Mouse (Mus musculus) brain, embryonic 14.5 days (tissue): ENCODE measurements around the gene Olfr1189. TPM values are rescaled to one million over a fixed set of nuclear protein-coding genes. Genes with fewer than 3 reads are reported as not detected.
"Not testable (repeated sequence)": the region's sequence is repeated elsewhere in the genome, so short reads cannot be mapped to it uniquely, and the experiment has no call there.

Experiments
- DNase-seq: peaks from one replicate; pipeline ENCODE4 v3.0.0-alpha.2; 2011; ENCODE audit warnings: low read depth
- CTCF ChIP-seq: fragments of 200-500 bp; IDR thresholded peaks from 2 replicates; pipeline ENCODE4 v1.5.1; 2012; ENCODE audit warnings: inconsistent platforms, mild to moderate bottlenecking, moderate library complexity, borderline replicate concordance; ENCODE audit not compliant: insufficient read depth, insufficient read length; ENCODE audit errors: extremely low read depth
- POLR2A ChIP-seq: fragments of 200-500 bp; IDR thresholded peaks from 2 replicates; pipeline ENCODE4 v1.6.1; 2012; ENCODE audit warnings: mild to moderate bottlenecking, inconsistent platforms, borderline replicate concordance; ENCODE audit not compliant: poor library complexity, insufficient read depth, insufficient read length, severe bottlenecking; ENCODE audit errors: extremely low read depth
- polyA plus RNA-seq: library from polyadenylated mRNA; depleted of rRNA; stranded (reverse); fragments of >200 nt; gene quantifications from 2 replicates; pipeline ENCODE4 v1.2.3, GENCODE M21; 2012; rRNA removed

Gene Olfr1189
- polyA plus RNA-seq: not detected in 2 replicates

DNA sequence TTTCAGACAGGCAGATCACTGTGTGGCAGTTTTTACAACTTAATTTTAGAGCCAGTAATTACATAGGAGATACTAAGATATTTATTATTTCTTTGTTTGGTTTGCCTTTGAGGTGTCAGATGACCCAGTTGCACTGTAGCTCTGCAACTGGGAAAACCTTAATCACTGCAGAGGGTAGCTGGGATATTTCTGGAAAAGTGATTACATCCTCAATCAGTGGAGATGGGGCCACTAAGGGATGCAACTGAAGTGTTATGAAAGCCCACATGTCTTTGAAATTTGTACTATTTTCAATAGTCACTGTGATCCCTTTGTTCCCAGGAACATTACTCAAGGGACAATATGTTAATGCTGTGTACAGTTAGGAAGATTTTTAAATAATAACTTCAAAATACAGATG is at the start of gene Olfr1189:
Gene Olfr1189, plus strand, starts transcription at position 301 of the 400 bp plus-strand sequence.
- TF ChIP-seq POLR2A (no peak), CTCF (no peak)

GRCm38 (mm10) chr2:88556635-88557034 is 29.6 kb upstream of the Olfr1189 start, which contains the start of gene Olfr1188:
TSS of gene Olfr1188 (plus strand) at chr2:88556935.
- DNase-seq: no peak
- TF ChIP-seq CTCF: no peak
- TF ChIP-seq POLR2A: no peak

More for the DNA sequence above, at the start of gene Olfr1189:
- DNase-seq: peak; percentile 3

- not testable (repeated sequence) for DNase-seq
Observed at GRCm38 (mm10) chr2:88572696-88573095, 13.6 kb upstream of the Olfr1189 start.

DNA sequence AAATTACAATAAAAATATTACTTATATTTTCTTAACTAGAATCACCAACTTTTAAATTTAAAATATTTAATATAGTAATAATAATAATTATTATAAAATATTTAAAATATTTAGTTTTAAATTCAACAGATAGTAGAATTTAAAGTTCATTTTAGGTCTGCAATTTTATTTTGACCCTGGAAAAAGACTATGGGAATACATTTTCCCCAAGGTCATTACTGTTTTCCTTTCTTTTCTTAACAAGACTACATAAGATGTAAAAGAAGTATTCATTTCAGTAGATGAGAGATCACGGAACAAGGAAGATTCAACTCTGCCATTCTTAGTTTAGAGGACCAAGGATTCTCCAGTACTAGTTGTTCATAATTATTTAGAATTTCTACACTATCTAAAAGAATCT is 54.0 kb downstream of the Olfr1189 start, which contains the start of gene Olfr1191-ps1:
Gene Olfr1191-ps1, plus strand, starts transcription at position 301 of the 400 bp plus-strand sequence.
- not testable (repeated sequence) for DNase-seq

Other genes with a start within 250 kb of the Olfr1189 start
- gene Olfr1176, start 249.7 kb upstream of the Olfr1189 start, polyA plus RNA-seq: not detected in 2 replicates
- not detected in 2 replicates for gene Olfr1177-ps, start 240.0 kb upstream of the Olfr1189 start, polyA plus RNA-seq
- gene Olfr1178, start 199.4 kb upstream of the Olfr1189 start, polyA plus RNA-seq: not detected in 2 replicates
- not detected in 2 replicates for gene Olfr1179, start 180.0 kb upstream of the Olfr1189 start, polyA plus RNA-seq
- not detected in 2 replicates for gene Olfr1180, start 167.3 kb upstream of the Olfr1189 start, polyA plus RNA-seq
- not detected in 2 replicates for gene Olfr1181, start 160.3 kb upstream of the Olfr1189 start, polyA plus RNA-seq
- not detected in 2 replicates for gene Gm13757, start 137.3 kb upstream of the Olfr1189 start, polyA plus RNA-seq
- not detected in 2 replicates for gene Olfr1183, start 131.6 kb upstream of the Olfr1189 start, polyA plus RNA-seq
- not detected in 2 replicates for gene Olfr1184, start 102.9 kb upstream of the Olfr1189 start, polyA plus RNA-seq
- gene Olfr1185-ps1, start 93.1 kb upstream of the Olfr1189 start, polyA plus RNA-seq: not detected in 2 replicates
- not detected in 2 replicates for gene Olfr1186, start 67.9 kb upstream of the Olfr1189 start, polyA plus RNA-seq
- gene Olfr1188, start 29.5 kb upstream of the Olfr1189 start, polyA plus RNA-seq: not detected in 2 replicates
- gene Olfr1191-ps1, start 54.1 kb downstream of the Olfr1189 start, polyA plus RNA-seq: not detected in 2 replicates
- not detected in 2 replicates for gene Olfr1192-ps1, start 62.1 kb downstream of the Olfr1189 start, polyA plus RNA-seq
- gene Olfr1193, start 89.2 kb downstream of the Olfr1189 start, polyA plus RNA-seq: not detected in 2 replicates
- not detected in 2 replicates for gene Olfr1195, start 102.7 kb downstream of the Olfr1189 start, polyA plus RNA-seq
- gene Olfr1196, start 118.1 kb downstream of the Olfr1189 start, polyA plus RNA-seq: not detected in 2 replicates
- not detected in 2 replicates for gene Olfr1197, start 145.9 kb downstream of the Olfr1189 start, polyA plus RNA-seq
- not detected in 2 replicates for gene Olfr1198, start 164.9 kb downstream of the Olfr1189 start, polyA plus RNA-seq
- not detected in 2 replicates for gene Olfr1199, start 174.0 kb downstream of the Olfr1189 start, polyA plus RNA-seq
- not detected in 2 replicates for gene Olfr1200, start 184.0 kb downstream of the Olfr1189 start, polyA plus RNA-seq
- gene Olfr1201, start 206.6 kb downstream of the Olfr1189 start, polyA plus RNA-seq: not detected in 2 replicates
- gene Olfr1202, start 228.0 kb downstream of the Olfr1189 start, polyA plus RNA-seq: not detected in 2 replicates
- not detected in 2 replicates for gene Olfr1205, start 243.3 kb downstream of the Olfr1189 start, polyA plus RNA-seq